Mouse (Mus musculus) ES-Bruce4 (cell line): ENCODE measurements around the gene Akap17b.

ENCODE experiments used
- CTCF ChIP-seq: IDR thresholded peaks from one replicate; pipeline ENCODE4 v1.8.1; 2011; ENCODE audit warnings: low read depth, low read length
- POLR2A ChIP-seq: IDR thresholded peaks from one replicate; pipeline ENCODE4 v1.8.1; 2011; ENCODE audit warnings: low read length; ENCODE audit not compliant: insufficient read depth

DNA sequence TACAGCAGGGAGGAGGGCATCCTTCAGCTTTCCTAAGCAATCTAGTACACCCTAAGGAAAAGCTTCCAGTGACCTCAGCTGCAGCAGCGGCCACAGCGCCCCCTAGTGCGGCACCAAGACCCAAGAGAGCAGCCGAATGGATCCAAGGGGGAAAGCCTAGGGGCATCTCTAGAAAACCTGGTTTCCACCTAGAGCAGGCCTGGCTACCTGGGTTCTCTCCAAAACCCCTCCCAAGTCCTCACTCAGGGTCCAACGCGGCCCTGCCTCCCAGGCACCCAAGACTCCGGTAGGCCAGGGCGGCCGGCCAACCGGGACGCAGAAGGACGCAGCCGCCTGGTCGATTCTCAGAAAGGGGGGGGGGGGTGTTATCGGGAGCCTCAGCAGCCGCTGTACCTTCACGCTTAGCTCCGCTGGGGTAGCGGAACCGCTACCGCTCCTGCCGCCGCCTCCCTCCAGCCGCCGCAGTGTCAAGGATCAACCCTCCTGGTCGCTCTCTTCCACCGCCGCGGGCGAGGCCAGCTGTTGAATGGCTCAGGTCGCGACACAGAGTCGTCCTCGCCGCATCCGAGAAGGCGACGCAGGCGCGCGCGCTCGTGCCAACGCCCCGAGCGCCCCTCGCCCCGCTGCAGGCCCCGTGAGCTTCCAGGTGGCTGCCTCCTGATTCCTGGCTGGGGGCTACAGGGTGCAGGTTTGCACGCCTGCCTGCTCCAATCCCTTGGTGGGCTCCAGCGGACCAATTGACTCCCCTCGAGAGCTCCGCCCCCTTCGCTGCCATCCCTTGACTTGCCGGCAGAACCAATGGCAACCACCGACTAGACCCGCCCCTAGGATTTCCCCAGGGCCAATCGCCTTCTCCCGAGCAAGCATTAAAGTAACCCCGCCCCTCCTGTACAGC lies at the start of gene Akap17b:
- TF ChIP-seq POLR2A (no peak), CTCF (peak; percentile 60)
